Mouse (Mus musculus) embryonic fibroblast, embryonic 13.5 days (primary cell): Measurements from ENCODE around the gene Prkar1b.

Experiments
- CTCF ChIP-seq: IDR thresholded peaks from 2 replicates; pipeline ENCODE4 v1.5.1; 2011; ENCODE audit warnings: mild to moderate bottlenecking, control low read depth, low read length, moderate library complexity, borderline replicate concordance; ENCODE audit not compliant: insufficient read depth
- POLR2A ChIP-seq: IDR thresholded peaks from 2 replicates; pipeline ENCODE4 v1.6.1; 2011; ENCODE audit warnings: low read depth, mild to moderate bottlenecking, control low read depth, low read length, moderate library complexity

- no peak for TF ChIP-seq CTCF
- TF ChIP-seq POLR2A: no peak
These were observed 103.2 kb downstream of the Prkar1b start for GRCm38 (mm10) chr5:139046636-139047035.
